Mouse (Mus musculus): ENCODE results near the gene Wdr66.

GRCm38 (mm10) chr5:123344628-123344962 is 92.7 kb downstream of the Wdr66 start:
- TF ChIP-seq CTCF (IDR thresholded peaks at IDR 0.05 in 2 of 3, conservative IDR thresholded peaks at IDR 0.05 in 1 of 3; ENCODE audit: control insufficient read depth in 1 of 3, insufficient read depth in 1 of 3, low read depth in 2 of 3, low read length in 3 of 3, poor library complexity in 1 of 3, severe bottlenecking in 1 of 3) (no peak), POLR2AphosphoS2 (IDR thresholded peaks at IDR 0.05; ENCODE audit: low read length) (no peak), ZNF384 (IDR thresholded peaks at IDR 0.05; ENCODE audit: low read depth, low read length) (no peak)
